Mouse (Mus musculus): ENCODE measurements around the gene Arl5c. TPM values are rescaled to one million over a fixed set of nuclear protein-coding genes. Genes with fewer than 3 reads are reported as not detected.

The Arl5c gene
- total and polyA plus RNA-seq, 2 experiments from 2014 or later, result 2.9 TPM; not detected in 1

DNA sequence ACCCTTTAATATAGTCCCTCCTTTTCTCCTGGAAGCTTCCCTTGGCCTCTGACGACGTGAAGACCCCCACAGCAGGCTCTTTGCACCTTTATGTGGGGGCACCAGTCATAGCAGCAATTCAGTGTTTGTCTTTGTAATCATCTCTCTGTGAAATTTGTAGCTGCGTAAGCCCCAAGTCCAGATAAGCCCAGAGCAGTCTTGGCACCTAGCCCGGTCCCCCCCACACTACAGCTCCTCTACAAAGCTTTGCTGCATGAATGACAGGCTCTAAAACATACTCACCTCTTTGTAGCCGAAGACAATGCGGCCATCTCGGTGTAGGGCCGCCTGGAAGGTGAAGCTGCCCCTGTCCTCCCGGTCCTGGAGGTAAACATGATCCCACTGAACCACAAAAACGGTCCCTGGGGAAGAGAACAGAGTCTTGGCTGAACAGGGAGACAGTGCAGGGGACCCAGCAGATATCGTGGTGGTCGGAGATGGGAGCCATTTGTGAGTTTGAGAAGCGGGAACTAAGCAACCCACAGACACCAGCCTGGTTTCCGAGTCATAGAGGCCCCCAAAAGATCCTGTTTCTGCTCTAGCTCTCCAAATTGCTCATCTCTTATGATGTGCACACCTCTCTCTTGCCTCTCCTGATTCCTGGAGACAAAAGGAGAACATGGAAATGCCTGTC is 41.4 kb downstream of the Arl5c start:
- Histone ChIP-seq H3K9ac (replicated peaks; ENCODE audit: low read depth, low read length) (no peak overlapping the region), H3K27me3 (ENCODE audit: control insufficient read depth, insufficient read depth, low read length) (no peaks in the 10 kb centered on the region), H3K4me2 (ENCODE audit: low read depth, low read length) (no peak overlapping the region), H3K27ac (ENCODE audit: low read depth) (no peak overlapping the region), H3K4me1 (ENCODE audit: control insufficient read depth, insufficient read depth) (0 out of 2 replicates have a peak, but pooled peaks cover 5% of the 10 kb centered on the region), H3K4me3 (ENCODE audit: low read depth, low read length) (no peak overlapping the region), H3K9me3 (replicated peaks; ENCODE audit: control insufficient read depth, low read length) (no peaks in the 10 kb centered on the region), H3K36me3 (replicated peaks; ENCODE audit: control insufficient read depth, insufficient read depth, low read length) (no peaks in the 10 kb centered on the region)
- WGBS, result 26% methylated on average over 14 of the region's 14 CpGs
- no peak for TF ChIP-seq EP300 (IDR thresholded peaks at IDR 0.05; ENCODE audit: low read depth)
- TF ChIP-seq CTCF (IDR thresholded peaks at IDR 0.05; ENCODE audit: low read depth), result no peak
- DNase-seq (ENCODE audit: low spot score) (peak; percentile 26), ATAC-seq (ENCODE audit: insufficient read depth, low read depth) (no peak)

DNA sequence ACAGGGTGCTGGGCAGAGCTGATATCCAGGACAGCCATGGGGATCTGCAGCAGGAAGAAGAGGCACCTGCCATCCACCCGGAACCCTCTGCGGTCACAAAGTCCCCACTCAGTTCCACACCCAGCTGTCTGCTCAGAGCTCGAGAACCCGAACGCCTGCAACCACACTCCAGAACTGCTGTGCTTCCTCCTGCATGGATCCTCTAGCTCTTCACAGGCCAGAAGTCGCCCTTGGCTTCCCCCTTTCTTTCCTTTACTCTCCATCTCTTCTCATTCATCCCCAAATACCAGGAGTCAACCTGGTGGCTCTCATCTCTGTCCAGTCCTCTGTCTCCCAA is 42.1 kb downstream of the Arl5c start:
- Histone ChIP-seq H3K9ac (replicated peaks; ENCODE audit: low read depth, low read length) (no peak overlapping the region), H3K4me1 (ENCODE audit: control insufficient read depth, insufficient read depth) (0 out of 2 replicates have a peak, but pooled peaks cover 5% of the 10 kb centered on the region), H3K27ac (ENCODE audit: low read depth) (no peak overlapping the region), H3K4me3 (ENCODE audit: low read depth, low read length) (no peak overlapping the region), H3K9me3 (replicated peaks; ENCODE audit: control insufficient read depth, low read length) (no peaks in the 10 kb centered on the region), H3K4me2 (ENCODE audit: low read depth, low read length) (no peak overlapping the region), H3K36me3 (replicated peaks; ENCODE audit: control insufficient read depth, insufficient read depth, low read length) (no peaks in the 10 kb centered on the region), H3K27me3 (ENCODE audit: control insufficient read depth, insufficient read depth, low read length) (no peaks in the 10 kb centered on the region)
- ATAC-seq (ENCODE audit: insufficient read depth, low read depth) (no peak), DNase-seq (ENCODE audit: low spot score) (no peak)
- TF ChIP-seq CTCF (IDR thresholded peaks at IDR 0.05; ENCODE audit: low read depth) (no peak), EP300 (IDR thresholded peaks at IDR 0.05; ENCODE audit: low read depth) (no peak)
- 78% methylated on average over 6 of the region's 6 CpGs for WGBS

DNA sequence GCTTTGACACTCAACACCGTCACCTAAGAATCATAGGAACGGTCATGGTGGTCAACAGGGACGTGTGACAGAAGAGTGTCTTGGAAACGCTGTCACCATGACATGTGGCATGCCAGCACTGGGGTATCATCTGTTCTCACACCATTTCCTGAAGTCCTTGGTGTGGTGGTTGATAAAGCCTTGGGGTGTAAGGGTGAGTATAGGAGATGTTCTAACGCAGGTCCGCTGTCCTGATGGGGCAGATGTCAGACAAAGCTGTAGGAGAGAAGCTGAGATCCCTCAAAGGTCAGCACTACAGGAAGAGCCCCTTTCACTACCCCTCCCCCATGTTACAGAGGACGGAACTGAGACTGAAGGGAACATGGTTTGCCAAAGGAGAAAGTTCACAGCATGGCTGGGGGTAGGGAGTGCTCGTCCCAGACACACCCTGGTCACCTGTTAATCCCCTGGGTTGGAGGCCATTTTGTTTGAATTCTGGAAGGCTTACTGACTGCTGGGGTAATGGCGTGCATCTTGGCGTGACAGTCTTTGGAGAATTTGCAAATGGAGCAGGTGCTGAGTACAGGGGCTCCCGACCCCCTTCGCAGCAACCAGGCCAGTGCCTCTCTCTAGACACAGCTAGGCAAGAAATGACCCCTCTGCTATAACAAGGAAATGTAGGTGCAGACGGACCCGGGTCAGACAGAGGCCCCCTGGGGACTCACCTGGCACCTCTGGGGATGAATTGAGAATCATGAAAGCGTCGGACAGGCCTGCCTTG is 42.6 kb downstream of the Arl5c start:
- Histone ChIP-seq H3K9me3 (replicated peaks; ENCODE audit: control insufficient read depth, low read length) (no peaks in the 10 kb centered on the region), H3K4me2 (ENCODE audit: low read depth, low read length) (no peak overlapping the region), H3K36me3 (replicated peaks; ENCODE audit: control insufficient read depth, insufficient read depth, low read length) (no peaks in the 10 kb centered on the region), H3K27me3 (ENCODE audit: control insufficient read depth, insufficient read depth, low read length) (no peaks in the 10 kb centered on the region), H3K4me3 (ENCODE audit: low read depth, low read length) (no peak overlapping the region), H3K9ac (replicated peaks; ENCODE audit: low read depth, low read length) (no peak overlapping the region), H3K27ac (ENCODE audit: low read depth) (no peak overlapping the region), H3K4me1 (ENCODE audit: control insufficient read depth, insufficient read depth) (0 out of 2 replicates have a peak, but pooled peaks cover 5% of the 10 kb centered on the region)
- TF ChIP-seq CTCF (IDR thresholded peaks at IDR 0.05; ENCODE audit: low read depth), result no peak
- TF ChIP-seq EP300 (IDR thresholded peaks at IDR 0.05; ENCODE audit: low read depth), result no peak
- DNase-seq (ENCODE audit: low spot score) (no peak), ATAC-seq (ENCODE audit: insufficient read depth, low read depth) (no peak)
- WGBS, result 74% methylated on average over 16 of the region's 16 CpGs

DNA sequence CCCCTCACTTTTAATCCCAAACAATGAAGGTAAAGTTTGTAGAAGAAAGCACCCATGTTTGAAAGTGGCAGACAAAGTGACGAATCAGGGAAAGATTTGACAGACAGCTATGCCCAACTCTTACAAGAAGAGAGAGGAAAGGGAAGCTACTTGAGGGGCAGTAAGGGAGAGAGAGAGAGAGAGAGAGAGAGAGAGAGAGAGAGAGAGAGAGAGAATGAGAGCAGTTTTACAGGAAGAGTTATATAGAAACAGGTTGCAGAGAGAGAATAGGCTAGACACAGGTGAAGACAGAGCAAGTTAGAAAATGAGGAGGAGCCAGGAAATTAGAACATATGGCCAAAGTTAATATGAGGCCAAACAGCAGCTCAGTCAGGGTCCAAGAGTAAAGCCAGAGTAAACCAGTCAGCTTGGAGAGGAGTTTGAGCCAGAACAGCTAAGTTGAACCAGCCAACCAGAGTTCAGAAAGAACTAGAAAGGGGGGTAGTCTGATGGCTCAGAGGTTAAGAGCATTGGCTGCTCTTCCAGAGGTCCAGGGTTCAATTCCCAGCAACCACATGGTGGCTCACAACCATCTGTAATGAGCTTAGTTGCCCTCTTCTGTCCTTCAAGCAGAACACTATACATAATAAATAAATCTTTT is 43.5 kb downstream of the Arl5c start:
- Histone ChIP-seq H3K9ac (replicated peaks; ENCODE audit: low read depth, low read length) (no peak overlapping the region), H3K4me2 (ENCODE audit: low read depth, low read length) (no peak overlapping the region), H3K4me1 (ENCODE audit: control insufficient read depth, insufficient read depth) (0 out of 2 replicates have a peak, but pooled peaks cover 5% of the 10 kb centered on the region), H3K4me3 (ENCODE audit: low read depth, low read length) (no peak overlapping the region), H3K27me3 (ENCODE audit: control insufficient read depth, insufficient read depth, low read length) (no peaks in the 10 kb centered on the region), H3K36me3 (replicated peaks; ENCODE audit: control insufficient read depth, insufficient read depth, low read length) (no peaks in the 10 kb centered on the region), H3K9me3 (replicated peaks; ENCODE audit: control insufficient read depth, low read length) (no peaks in the 10 kb centered on the region), H3K27ac (ENCODE audit: low read depth) (no peak overlapping the region)
- no peak for TF ChIP-seq EP300 (IDR thresholded peaks at IDR 0.05; ENCODE audit: low read depth)
- TF ChIP-seq CTCF (IDR thresholded peaks at IDR 0.05; ENCODE audit: low read depth), result no peak
- ATAC-seq (ENCODE audit: insufficient read depth, low read depth), result no peak
- DNase-seq (ENCODE audit: low spot score), result no peak
- WGBS, result 87% methylated on average over 1 of the region's 1 CpGs

DNA sequence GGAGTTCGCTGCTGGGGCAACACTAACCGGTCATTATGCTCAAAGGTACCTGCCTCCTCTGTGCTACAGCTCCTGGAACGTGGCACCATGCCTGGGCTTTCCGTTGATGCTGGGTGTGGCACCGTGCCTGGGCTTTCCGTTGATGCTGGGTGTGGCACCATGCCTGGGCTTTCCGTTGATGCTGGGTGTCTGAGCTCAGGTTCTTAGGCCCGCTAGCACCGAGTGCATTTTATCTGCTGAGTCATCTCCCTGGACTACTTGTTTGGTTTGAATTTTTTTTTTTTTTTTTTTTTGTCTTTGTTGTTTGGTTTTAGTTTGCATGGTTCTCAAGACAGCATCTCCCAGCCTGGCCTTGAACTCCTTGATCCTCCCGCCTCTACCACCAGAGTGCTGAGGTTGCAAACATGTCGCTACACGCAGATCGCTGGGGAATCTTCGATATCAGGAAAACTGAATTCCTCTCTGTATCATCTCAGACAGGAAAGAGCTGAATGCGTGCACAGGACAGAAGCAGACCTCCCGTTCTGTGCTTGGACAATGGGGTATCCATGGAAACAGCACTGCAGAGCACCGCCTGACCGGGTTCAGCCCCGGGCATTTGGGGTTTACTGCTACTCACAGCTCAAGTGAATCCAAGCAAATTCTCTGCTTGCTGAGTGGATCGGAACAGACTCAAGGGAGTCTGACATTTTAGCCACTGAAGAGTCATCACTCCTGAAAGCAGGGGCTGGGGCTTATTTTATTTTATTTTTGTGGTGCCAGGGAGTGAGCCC is 46.1 kb downstream of the Arl5c start:
- Histone ChIP-seq H3K9ac (replicated peaks; ENCODE audit: low read depth, low read length) (no peak overlapping the region), H3K27me3 (ENCODE audit: control insufficient read depth, insufficient read depth, low read length) (no peaks in the 10 kb centered on the region), H3K36me3 (replicated peaks; ENCODE audit: control insufficient read depth, insufficient read depth, low read length) (no peaks in the 10 kb centered on the region), H3K4me3 (ENCODE audit: low read depth, low read length) (no peak overlapping the region), H3K4me1 (ENCODE audit: control insufficient read depth, insufficient read depth) (0 out of 2 replicates have a peak, but pooled peaks cover 5% of the 10 kb centered on the region), H3K4me2 (ENCODE audit: low read depth, low read length) (no peak overlapping the region), H3K27ac (ENCODE audit: low read depth) (no peak overlapping the region), H3K9me3 (replicated peaks; ENCODE audit: control insufficient read depth, low read length) (no peaks in the 10 kb centered on the region)
- ATAC-seq (ENCODE audit: insufficient read depth, low read depth), result no peak
- DNase-seq (ENCODE audit: low spot score), result no peak
- TF ChIP-seq EP300 (IDR thresholded peaks at IDR 0.05; ENCODE audit: low read depth) (no peak), CTCF (IDR thresholded peaks at IDR 0.05; ENCODE audit: low read depth) (no peak)
- WGBS, result 55% methylated on average over 20 of the region's 20 CpGs

Measured in heart, postnatal 0 days (tissue).